Mouse (Mus musculus) mouse trophoblast stem cell (cell line): ENCODE measurements around the gene Trim29.

ENCODE experiments used
- in situ Hi-C, 2 experiments: fragments of 300-500 bp; cut with MseI, MboI; formaldehyde crosslinking; loops; 2 replicates in 1 of 2; 3 replicates in 1 of 2; pipeline ENCODE4 v1.15.1; 2025

Gene Trim29

GRCm38 (mm10) chr9:43310538-43310937, at the start of gene Trim29:
Gene Trim29, plus strand, starts transcription at chr9:43310848.
- in situ Hi-C loops, result no loop called here

DNA sequence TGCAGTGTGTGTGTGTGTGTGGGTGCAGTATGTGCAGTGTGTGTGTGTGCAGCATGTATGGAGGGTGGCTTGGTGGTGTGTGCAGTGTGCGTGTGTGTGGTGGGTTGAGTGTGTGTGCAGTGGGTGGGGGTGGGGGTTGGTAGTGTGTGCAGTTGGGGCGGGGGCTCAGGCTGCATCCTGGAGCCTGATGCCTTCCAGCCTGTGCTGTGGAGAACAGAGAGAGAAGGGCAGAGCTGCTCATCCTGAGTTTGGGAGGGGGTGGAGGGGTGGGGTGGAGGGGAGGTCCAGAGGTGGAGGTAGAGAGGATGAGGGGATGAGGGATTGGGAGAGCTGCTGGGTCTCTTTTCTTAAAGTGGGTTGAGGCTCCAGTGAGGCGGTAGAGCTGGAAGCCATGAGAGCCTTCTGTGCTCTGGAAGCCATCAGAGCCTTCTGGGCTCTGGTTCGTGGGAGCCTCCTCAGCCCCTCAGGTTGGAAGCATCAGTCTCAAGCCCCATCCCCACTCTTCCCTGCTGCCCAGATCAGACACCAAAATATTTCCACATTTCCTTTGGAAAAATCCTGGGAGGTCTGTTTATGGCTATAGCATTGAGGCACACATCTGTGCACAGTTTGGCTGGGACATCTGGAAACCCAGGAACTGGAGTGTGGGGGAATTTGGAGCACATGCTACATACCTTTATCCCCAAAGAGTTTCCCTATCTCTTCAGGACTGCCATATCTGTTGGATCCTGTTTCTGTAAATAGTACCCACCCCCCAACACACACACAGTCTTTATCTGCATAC, 49.3 kb upstream of the Trim29 start:
- in situ Hi-C loops, result no loop called here

GRCm38 (mm10) chr9:43261941-43262340, 48.7 kb upstream of the Trim29 start:
- in situ Hi-C loops, result no loop called here

DNA sequence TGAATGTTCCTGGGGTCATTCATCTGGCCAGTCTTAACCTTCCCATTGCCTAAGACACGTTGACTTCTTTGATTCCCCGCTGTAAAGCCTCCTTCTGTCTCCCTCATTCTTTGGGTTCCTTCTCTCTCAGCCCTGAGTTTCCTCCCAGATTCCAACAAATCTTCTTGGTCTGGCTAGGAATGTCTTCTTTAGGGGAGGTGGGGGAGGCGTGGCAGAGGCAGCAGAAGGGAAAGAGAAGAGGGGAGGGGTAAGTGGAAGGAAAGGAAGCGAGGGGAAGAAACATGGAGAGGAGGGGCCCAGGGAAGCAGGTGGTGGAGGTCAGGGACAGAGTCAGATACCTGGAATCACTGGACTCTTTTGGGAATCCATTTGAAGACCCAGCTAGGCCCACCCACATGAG, 48.3 kb upstream of the Trim29 start:
- in situ Hi-C loops, result no loop called here

DNA sequence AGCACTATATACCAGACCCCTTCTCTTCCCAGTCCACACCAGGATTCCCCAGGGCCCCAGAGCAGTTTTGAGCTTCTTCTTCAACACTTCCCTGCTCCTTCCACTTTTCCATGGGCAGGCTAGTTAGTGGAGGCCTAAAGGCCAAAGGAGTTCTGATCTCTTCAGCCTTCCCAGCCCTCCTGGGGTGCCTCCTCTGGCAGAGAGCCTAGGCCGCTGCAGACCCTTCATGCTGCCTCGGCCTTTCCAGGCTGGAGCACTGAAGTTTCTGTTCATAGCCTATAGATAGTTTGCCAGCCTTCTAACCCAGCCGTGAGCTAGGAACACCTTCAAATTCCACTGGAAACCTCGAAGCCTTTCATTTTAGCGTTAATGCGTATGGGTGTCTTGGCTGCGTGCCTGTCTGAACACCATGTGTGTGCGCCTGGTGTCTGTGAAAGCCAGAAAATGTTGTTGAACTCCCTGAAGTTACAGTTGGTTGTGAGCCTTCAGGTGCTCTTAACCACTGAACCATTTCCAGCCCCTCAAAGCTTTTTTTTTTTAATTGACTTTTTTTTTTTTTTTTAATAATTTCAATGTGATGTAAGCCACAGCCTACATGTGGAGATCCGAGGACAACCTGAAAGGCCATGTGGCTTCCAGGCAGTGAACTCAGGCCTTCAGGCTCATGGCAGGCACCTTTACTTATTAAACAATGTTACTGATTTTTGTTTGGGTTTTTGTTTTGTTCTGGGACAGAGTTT, 47.7 kb upstream of the Trim29 start:
- in situ Hi-C loops, result no loop called here

DNA sequence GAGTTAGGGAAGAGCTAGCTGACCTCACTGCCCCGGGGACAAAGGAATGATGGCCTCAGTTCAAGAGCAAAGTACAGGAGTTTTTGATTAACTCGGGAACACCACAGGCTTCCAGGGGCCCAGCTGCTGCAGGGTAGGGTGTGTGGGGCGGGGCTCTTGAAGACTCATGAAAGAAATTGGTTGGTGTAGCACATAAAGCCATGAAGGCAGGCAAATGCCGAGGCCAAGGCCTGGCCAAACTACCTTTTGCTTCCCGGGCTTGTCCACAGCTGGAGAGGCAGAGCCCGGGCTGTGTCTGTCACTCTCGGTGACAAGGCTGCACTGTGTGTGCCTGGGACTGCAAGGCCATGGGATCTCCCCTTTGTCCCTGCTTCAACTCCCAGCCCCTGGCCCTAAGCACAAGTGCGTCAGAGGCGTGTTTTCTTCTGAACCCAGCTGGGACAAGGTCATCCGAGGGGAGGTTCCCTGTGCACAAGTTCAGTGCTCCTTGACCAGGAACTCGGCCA, 46.6 kb upstream of the Trim29 start:
- in situ Hi-C loops, result no loop called here

DNA sequence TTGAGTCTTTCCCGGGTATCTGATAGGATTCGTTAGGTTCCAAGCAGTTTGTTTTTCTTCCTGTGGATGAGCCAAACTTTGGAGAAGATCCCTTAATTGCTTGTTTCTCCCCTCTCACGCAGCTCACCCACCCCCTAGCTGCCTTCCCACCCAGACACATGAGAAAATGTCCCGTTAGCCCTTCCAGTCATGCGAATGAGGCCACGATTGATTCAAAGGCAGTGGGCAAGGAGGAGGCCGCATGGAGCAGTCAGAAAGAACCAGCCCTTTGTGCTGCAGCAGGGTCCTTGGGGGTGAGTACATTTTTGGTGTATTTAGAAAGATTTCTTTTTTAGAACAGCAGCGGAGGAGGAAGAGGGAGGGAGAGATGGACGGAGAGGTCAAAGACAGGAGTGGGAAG, 45.5 kb upstream of the Trim29 start:
- in situ Hi-C loops, result no loop called here

DNA sequence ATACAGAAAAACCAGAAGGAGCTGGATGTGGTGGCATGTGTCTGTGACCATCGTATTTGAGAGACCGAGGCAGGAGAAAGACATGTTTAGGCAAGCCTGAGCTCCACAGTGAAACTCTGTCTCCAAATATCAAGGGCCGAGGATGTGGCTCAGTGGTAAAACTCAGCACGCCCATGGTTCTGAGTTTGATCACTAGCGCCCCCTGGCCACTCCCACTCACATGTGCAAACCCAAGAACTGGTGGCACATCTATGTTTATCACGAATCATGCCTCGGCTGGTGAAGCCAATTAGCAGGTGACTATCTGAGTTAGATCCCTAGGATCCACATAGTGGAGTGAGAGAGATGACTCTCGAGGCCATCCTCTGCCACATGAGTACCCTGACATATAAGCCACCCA, 43.3 kb upstream of the Trim29 start:
- in situ Hi-C loops, result no loop called here

DNA sequence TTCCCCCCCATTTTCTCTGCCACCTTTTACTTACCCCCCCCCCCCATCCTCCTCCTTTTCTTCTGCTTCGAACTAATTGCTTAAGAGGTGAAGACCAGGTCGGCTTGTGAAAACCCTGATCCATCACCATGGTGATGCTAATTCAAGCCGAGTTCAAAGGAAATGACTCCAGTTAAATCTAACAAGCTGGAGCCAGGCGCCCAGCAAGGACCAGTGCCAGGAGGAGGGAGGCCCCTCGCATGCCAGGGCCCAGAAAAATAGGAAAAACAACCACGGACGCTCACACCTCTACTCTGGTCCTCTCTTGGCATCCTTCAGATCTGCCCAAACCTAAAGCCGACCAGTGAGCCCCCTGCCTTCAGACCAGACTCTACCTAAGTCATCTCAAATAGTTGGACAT, 41.5 kb upstream of the Trim29 start:
- in situ Hi-C loops, result no loop called here

- in situ Hi-C loops, result no loop called here
Observed at GRCm38 (mm10) chr9:43270723-43271252, 39.9 kb upstream of the Trim29 start.

DNA sequence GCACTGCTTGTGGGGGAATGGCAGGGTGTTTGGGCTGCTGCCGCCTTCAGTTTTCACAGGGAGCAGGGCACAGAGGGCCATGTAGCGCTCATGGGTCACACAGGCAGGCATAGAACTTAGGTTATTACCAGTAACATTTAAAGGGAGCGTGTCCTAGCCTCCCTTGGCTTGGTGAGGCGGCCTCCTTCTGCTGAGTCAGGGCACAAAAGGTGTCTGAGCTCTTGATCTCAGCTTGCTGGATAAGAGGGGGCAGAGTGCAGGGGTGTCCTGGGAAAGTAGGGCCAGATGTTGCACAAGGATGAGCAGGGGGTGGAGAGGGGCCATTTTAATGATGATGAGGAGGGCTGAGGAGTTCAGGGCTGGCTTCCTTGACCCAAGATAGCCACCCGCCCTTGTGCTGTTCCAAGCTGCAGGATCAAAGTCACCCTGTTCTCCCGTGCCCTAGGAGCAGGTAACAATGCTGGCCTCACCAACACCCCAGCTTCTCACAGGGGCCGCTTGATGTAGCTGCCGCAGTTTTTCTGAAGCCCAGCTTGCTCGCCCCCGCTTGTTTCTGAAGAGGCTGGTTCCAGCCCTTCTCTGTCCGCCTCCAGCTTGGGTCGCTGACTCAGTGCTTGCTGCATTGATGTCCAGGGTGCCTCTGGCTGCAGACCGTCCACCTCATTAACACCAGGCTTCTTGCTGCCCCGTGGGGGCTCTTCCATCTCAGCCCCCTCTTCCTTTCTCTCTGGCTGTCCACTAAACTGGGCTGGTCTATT, 38.7 kb upstream of the Trim29 start:
- in situ Hi-C loops, result no loop called here

GRCm38 (mm10) chr9:43273735-43274134, 36.9 kb upstream of the Trim29 start:
- in situ Hi-C loops, result no loop called here

DNA sequence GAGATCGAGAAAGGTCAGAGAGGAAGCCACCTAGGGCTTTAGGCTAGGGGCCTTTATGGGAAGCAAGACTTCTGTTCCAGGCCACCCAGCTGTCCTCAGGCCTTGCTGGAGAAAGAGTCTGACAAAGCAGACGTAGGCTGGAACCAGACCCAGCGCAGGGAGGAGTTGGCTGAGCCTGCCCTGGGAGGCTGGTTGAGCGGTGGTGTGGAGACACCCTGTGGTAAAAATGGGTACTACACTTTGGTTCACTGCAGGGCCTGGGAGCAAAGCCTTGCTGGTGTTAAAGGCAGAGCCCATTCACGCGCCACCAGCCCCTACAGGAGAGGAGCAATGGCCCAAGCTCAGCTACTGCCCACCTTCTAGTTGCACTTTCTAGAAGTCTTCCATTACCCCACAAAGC, 26.4 kb upstream of the Trim29 start:
- in situ Hi-C loops, result loop anchor here (10.0 kb wide), 2 partner anchors 59 to 139 kb away; no protein-coding TSS in a partner anchor

DNA sequence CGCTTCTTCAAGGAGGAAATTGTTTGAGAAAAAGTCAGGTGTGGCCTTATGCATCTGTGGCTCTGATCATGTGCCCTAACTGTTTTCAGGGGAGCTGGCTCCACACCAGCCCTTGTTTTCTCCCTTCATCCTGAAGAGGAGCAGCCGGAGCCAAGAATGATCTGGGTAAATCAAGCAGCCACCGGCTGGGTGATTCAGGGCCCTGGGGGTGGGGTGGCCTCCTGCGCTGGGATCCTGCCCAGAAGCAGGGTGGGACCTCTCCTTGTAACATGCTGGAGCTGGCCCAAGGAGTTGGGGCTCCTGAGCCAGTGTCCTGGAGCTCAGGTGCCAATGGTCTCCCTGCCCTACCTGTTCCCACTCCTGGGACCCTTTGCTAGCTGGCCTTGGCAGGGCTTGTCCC, 25.4 kb upstream of the Trim29 start:
- in situ Hi-C loops, result loop anchor here (10.0 kb wide), 2 partner anchors 60 to 140 kb away; no protein-coding TSS in a partner anchor

DNA sequence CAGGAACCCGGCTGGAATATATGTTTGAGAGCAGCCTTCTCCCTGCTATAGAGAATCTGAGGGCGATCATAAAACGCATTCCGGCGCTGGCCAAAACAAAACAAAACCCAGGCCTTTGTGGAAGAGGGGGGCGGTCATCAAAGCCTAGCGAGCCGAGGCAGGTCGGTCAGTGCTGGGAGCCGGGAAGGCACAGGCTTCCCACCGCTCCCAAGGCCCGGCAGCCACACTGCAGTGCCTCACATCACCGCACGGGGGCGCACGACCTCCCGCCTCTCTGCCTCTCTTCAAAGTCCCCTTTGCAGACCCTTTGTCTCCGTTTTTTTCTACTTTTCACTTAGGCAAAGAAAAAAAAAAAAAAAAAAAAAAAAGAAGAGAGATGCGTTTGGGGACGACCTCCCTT, 23.8 kb upstream of the Trim29 start:
- in situ Hi-C loops, result loop anchor here (10.0 kb wide), 2 partner anchors 62 to 142 kb away; no protein-coding TSS in a partner anchor

DNA sequence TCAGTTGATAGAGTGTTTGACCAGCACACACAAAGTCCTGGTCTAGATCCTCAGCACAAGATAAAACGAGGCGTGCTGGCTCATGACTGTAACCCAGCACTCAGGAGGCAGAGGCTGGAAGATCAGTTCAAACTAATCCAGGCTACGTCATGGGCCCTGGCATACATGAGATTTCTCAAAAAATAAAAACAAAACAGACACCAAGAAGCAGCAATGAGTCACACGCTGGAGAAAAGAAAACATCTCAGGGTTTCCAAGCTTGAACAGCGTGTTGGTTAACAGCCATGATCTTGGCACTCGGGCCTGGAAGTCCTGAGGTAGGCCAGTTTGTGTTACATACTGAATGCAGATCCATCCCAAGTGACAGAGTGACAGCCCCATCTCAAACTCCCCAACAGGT, 17.6 kb upstream of the Trim29 start:
- in situ Hi-C loops, result no loop called here

DNA sequence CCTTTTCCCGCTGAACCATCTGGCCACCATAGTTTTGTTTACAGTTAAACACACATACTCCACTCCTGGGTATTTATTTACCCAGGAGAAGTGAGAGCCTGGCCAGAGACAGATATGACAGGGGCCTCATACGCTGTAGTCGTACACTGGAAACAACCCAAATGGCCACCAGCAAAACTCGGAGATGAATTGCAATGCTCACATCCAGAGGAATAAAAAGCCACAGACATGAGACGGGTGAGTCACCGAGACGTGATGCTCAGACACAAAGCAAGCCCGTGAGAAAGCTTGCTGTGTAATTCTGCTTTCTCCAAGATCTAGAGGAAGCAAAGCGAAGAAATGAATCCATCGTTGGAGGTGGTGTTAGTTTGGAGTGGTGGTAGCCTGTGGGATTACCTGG, 10.3 kb upstream of the Trim29 start:
- in situ Hi-C loops, result no loop called here

DNA sequence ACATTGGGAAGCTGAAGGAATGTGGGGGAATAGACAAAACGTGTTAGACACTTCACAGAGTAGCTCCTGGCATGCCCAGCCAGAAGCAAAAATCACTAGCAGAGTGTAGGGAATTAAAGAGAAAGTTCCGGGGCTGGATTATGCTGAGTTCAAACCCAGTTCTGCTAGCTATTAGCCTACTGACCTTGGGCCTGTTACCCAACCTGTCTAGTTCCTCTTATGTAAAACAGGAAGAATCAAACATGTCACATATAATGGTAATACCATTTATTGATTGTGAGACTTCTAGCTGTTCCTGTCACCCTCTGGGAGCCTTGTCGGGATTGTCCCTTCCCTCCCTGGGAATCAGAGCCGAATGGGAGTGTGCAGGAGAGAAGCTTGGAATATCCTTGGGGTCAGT, 7.7 kb upstream of the Trim29 start:
- in situ Hi-C loops, result no loop called here

DNA sequence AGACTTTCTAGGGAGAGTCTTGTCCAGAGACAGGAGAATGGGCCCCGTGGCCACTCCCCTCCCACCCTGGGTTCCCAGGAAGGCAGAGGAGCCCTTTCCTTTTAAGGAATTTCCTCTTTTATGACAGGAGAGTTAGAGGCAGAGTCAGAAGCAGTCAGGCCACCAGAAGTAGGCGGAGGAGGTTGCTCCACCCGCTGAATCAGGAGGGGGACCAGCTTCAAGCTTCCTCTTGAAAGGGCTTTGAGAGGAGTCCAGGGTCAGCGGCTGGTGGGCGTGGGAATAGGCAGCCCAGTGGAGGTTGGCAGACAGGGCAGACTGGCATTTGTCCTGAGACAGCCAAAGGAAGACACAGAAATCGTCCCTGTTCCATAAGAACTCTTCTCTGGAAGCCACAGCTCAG, 4.8 kb upstream of the Trim29 start:
- in situ Hi-C loops, result no loop called here

DNA sequence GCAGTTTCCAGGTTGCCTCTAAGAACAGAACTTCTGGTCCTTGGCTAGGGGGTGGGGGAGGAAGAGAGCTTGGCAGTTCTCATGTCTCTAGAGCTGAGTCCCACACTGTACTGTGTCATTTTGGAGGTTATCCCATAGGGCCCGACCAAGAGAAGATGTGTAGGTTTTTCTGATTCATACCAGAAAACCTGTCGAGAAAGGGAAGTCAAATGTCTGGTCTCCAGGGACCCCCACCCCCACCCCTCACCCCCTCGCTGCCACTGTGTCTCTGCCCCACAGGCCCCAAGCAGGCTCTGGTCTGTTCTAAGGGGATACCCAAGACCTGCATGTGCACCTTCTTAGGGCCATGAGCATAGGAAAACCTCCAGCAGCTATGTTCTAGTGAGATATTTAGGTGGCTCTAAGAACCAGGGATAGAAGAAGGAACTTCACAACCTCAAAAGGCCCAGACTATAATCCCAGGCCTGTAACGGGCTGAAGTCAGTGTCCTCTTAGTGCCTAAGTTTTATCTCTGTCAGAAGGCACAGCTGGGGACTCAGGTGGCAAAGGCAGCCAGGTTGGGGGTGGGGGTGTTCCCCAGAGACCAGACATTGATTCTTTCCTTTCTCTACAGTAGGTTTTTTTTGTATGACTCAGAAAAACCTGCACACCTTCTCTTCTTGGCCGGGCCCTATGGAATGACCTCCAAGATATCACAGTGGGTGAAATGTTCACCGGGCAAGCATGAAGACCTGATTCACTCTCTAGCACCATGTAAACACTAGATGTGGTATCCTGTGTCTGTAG, 1.4 kb upstream of the Trim29 start:
- in situ Hi-C loops, result no loop called here

DNA sequence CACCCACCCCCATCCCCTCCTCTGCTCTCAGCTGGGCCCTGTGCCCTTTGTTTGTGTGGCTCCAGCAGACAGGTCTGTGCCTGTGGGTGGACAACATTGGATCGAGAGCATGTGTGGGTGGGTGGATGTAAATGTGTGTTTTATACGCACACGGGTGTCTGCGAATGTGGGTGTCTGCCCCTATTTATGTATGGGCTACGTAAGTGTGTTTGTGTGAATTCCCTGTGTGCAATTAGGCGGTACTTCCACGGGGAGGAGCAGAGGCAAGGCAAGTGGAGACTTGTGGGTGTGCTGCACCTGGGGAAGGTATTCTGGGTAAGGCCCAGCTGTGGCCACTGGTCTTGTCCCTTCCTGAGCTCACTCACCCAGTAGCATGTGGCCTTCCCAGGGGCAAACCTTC, 1.5 kb downstream of the Trim29 start:
- in situ Hi-C loops, result no loop called here
